9 mouse cellular contexts compared by ENCODE assay signal in genomic region chr6:72215582-72215981, GRCm38 (mm10). TPM values are rescaled to one million over a fixed set of nuclear protein-coding genes. Genes with fewer than 3 reads are reported as not detected.
DNase-seq lines count a peak whose midpoint lies in the region; ATAC-seq and TF ChIP-seq lines count a peak whose summit lies in the region.
"Had no signal": no experiment of that assay in that cellular context is flagged by ENCODE, and none has a peak within 500 bp of the region (broad histone marks: within the 10 kb centered on the region; RNA-seq: fewer than 3 reads in every experiment).

No protein-coding gene starts in this region.

- WGBS in heart, embryonic 14.5 days, result 22% methylated on average over 6 of the region's 6 CpGs
- WGBS in limb, embryonic 14.5 days, result 20% methylated on average over 5 of the region's 6 CpGs

- peak overlapping the region; percentile 63 for H3K9ac ChIP-seq in heart, embryonic 14.5 days (ENCODE audit: low read length)
- H3K9ac ChIP-seq in limb, embryonic 14.5 days (ENCODE audit: low read depth, low read length, severe bottlenecking), result no peak overlapping the region

- H3K36me3 ChIP-seq in heart, embryonic 14.5 days (ENCODE audit: control insufficient read depth, insufficient read depth, low read length), result no peaks in the 10 kb centered on the region
- H3K36me3 ChIP-seq in limb, embryonic 14.5 days (ENCODE audit: control insufficient read depth, insufficient read depth, low read length), result no peaks in the 10 kb centered on the region

- no peaks in the 10 kb centered on the region for H3K27me3 ChIP-seq in heart, embryonic 14.5 days (ENCODE audit: control insufficient read depth, insufficient read depth, low read length)
- H3K27me3 ChIP-seq in limb, embryonic 14.5 days (ENCODE audit: control insufficient read depth, insufficient read depth, low read length), result no peaks in the 10 kb centered on the region

- ATAC-seq in heart, embryonic 14.5 days (ENCODE audit: insufficient number of reproducible peaks, insufficient read depth, low FRiP score, low read depth), result peak; percentile 16; the same call in 1 of the 2 replicates
- ATAC-seq in limb, embryonic 14.5 days (ENCODE audit: low FRiP score, low read depth), result no peak

- no peak overlapping the region for H3K4me3 ChIP-seq in heart, embryonic 14.5 days (ENCODE audit: control insufficient read depth in 1 of 2, insufficient read depth in 1 of 2, low read depth in 1 of 2, low read length in 2 of 2)
- no peak overlapping the region for H3K4me3 ChIP-seq in limb, embryonic 14.5 days (replicated peaks; ENCODE audit: low read length)

- H3K9me3 ChIP-seq in heart, embryonic 14.5 days (ENCODE audit: control insufficient read depth, low read length), result no peaks in the 10 kb centered on the region
- no peaks in the 10 kb centered on the region for H3K9me3 ChIP-seq in limb, embryonic 14.5 days (ENCODE audit: control insufficient read depth, low read length)

- peaks cover 69 to 78% of the 10 kb centered on the region in 2 experiments for H3K4me1 ChIP-seq in heart, embryonic 14.5 days (ENCODE audit: control insufficient read depth in 2 of 2, insufficient read depth in 2 of 2, low read length in 2 of 2)
- H3K4me1 ChIP-seq in limb, embryonic 14.5 days (ENCODE audit: control insufficient read depth, insufficient read depth, low read length), result peaks cover 75% of the 10 kb centered on the region

- no peak for TF ChIP-seq POLR2A in limb, embryonic 14.5 days (IDR thresholded peaks at IDR 0.05; ENCODE audit: borderline replicate concordance, extremely low read depth, insufficient read depth, insufficient read length)

- H3K4me2 ChIP-seq in heart, embryonic 14.5 days (ENCODE audit: low read length), result peak overlapping the region; percentile 58
- H3K4me2 ChIP-seq in limb, embryonic 14.5 days (replicated peaks; ENCODE audit: low read depth, low read length, severe bottlenecking), result peak overlapping the region; percentile 37

- peak; percentile 43 for DNase-seq in embryo, embryonic 11 days
- DNase-seq in embryo, embryonic 9.5 days (ENCODE audit: extremely low spot score), result no peak
- peak; percentile 40 for DNase-seq in MN1 (ENCODE audit: low spot score)
- peak; percentile 25 for DNase-seq in limb, embryonic 14.5 days (ENCODE audit: low spot score)
- DNase-seq in ovary, adult 18-20 months (ENCODE audit: low spot score), result no peak
- DNase-seq in natural killer cell, adult 2 months (ENCODE audit: low spot score in 2 of 2), result no peak
- no peak for DNase-seq in left cerebral cortex, adult 11 months (ENCODE audit: low spot score)
- DNase-seq: gastrocnemius, postnatal 36 days had no signal

- peak overlapping the region; percentile 95 to 98 for H3K27ac ChIP-seq in heart, embryonic 14.5 days (replicated peaks in 1 of 2; ENCODE audit: control insufficient read depth in 1 of 2, insufficient read depth in 1 of 2, low read depth in 2 of 2, low read length in 2 of 2)
- peak overlapping the region; percentile 83 for H3K27ac ChIP-seq in limb, embryonic 14.5 days (replicated peaks; ENCODE audit: low read depth, low read length)

RNA-seq across cellular contexts. Expression of gene Atoh8, which starts 19.8 kb away (rescaled TPM):
- 8.9 and 12.0 TPM in 2 replicates for polyA plus RNA-seq in heart, embryonic 14.5 days (2014; fragmentation: Nextera tagmentation; extraction: Ambion mirVana)
- 19.8 and 26.5 TPM in 2 replicates for polyA plus RNA-seq in limb, embryonic 14.5 days (2012; rRNA removed)
- polyA plus RNA-seq in limb, embryonic 14.5 days (2014; fragmentation: Nextera tagmentation; extraction: Ambion mirVana), result 15.1 and 19.5 TPM in 2 replicates

Comparison
In these comparisons a context has a peak if more than half of its experiments do, and no peak if none do; other contexts are left out.
1. DNase-seq: peak in embryo, embryonic 11 days (single experiment), MN1 (single experiment) and limb, embryonic 14.5 days (single experiment); none in embryo, embryonic 9.5 days (single experiment), ovary, adult 18-20 months (single experiment), natural killer cell, adult 2 months (0 of 2) and left cerebral cortex, adult 11 months (single experiment).